Mouse (Mus musculus) spleen, postnatal 14 days (tissue): Measurements from ENCODE around the gene Aldh3b2.
"Not testable (repeated sequence)": the region's sequence is repeated elsewhere in the genome, so short reads cannot be mapped to it uniquely, and the experiment has no call there.

Experiments
- DNase-seq, 2 experiments: peaks; one replicate each; pipeline ENCODE4 v3.0.0; 2021 to 2022; ENCODE audit warnings: low spot score in 2 of 2

Gene Aldh3b2

DNA sequence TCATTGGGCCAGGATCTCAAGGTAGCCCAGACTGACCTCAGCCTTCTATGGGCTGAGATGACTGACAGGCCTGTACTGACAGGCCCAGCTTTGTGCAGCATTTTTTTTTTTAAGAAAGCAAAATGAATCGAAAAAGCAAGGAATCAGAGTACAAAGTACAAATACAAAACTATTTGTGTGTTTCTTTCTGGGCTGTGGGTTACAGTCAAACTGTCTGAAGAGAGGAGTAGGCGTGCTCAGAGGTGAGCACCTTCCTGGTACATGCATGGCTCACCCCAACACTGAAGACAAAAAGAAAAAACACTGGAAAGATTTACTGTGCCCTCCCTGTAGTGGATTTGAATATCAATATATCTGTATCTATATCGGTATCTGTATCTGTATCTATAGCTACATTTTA lies 24.3 kb upstream of the Aldh3b2 start:
- DNase-seq = no peak

DNA sequence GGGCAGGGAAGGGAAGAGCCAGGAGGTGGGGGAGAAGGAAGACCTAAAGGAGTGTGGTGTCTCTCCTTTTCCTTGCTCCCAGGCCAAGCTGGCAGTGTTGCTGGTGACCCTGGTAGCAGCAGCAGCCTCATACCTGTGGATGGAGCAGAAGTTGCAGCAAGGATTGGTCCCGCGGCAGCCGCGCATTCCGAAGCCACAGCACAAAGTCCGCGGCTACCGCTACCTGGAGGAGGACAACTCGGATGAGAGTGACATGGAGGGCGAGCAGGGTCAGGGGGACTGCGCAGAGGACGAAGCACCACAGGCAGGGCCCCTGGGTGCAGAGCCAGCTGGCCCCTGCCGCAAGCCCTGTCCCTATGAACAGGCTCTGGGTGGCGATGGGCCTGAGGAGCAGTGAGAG lies 23.6 kb upstream of the Aldh3b2 start:
- no peak for DNase-seq

DNA sequence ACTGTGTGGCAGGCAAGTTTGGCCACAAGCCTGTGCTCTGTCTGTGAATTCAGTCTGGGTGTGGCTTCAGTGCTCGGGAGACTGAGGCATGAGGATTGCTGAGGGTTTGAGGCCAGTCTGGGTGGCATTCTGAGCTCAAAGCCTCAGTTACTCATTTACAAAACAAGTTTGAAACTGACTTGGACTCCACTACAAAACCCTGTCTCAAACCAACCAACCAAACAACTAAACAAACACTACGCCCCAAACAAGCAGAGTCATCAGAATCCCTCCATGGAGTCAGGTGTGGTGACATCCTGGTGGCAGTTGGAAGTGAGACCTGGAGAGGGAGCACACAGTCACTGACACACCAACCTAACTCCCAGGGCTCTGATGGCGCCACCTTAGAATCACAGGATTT lies 21.8 kb upstream of the Aldh3b2 start:
- DNase-seq = no peak

DNA sequence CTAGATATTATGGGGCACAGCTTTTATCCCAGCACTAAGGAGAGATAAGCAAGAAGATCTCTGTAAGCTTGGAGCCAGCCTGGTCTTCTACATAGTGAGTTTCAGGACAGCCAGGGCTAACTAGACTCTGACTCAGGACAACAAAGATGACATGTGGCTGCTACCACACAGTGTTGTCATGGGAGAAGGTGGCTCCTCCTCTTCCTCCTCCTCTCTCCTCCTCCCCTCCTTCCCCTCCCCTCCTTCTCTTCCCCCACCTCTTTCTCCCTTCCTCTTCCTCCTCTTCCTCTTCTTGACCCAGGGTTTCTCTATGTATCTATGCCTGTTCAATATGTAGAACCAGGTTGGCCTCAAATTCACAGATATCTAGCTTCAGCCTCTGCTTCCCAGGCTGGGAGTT lies 20.7 kb upstream of the Aldh3b2 start:
- no peak for DNase-seq

DNA sequence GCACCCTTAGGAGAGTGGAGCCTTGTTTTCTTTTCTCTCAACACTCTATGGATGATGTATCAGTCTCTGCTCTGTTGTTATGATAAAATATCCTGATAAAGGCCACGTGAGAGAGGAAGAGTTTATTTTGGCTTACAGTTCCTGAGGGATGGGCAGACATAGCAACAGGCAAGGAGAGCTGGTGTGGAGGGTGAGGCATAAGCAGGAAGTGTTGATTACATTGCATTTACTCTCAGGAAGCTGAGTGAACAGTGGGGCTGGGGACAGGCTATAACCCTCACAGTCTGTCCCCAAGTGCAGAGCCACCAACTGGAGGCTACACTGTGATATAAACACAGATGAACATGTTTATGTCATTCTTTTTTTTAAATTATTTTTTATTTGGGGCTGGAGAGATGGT lies 20.0 kb upstream of the Aldh3b2 start:
- no peak for DNase-seq

DNA sequence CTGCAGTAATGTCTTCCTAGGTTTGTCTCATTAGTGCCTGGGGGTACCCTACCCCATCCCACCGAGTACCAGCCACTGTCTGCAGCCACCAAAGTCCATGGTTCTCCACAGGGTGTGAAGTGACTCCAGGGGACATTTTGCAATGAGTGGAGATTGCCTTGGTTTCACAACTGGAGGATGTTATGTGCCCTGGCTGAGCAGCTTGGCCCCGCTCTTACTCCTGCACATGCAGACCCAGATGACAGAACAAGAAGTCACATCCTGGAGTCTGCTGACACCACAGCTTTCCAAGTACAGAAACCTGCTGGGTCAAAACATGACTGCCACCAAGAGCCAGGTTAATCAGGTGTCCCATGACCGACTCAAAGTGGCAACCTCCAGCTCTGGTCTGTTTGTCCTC lies 17.1 kb upstream of the Aldh3b2 start:
- no peak for DNase-seq

DNA sequence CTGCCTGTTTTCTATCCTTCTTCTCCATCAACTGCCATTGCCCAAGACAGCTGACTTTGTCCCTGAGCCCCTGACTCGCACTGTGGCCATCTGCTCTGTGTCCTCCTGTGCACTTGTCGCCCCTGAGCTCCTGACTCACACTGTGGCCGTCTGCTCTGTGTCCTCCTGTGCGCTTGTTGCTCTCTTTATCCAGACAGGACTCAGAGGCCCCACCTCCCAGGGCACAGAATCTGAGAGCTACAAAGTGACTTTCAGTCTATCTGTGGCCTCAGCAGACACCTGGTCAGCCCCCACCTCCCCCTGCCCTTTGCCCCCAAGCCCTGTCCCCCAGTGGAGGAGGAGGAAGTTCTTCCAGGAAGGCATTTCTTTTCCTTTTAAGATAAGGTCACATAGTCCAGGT lies 16.3 kb upstream of the Aldh3b2 start:
- no peak for DNase-seq

DNA sequence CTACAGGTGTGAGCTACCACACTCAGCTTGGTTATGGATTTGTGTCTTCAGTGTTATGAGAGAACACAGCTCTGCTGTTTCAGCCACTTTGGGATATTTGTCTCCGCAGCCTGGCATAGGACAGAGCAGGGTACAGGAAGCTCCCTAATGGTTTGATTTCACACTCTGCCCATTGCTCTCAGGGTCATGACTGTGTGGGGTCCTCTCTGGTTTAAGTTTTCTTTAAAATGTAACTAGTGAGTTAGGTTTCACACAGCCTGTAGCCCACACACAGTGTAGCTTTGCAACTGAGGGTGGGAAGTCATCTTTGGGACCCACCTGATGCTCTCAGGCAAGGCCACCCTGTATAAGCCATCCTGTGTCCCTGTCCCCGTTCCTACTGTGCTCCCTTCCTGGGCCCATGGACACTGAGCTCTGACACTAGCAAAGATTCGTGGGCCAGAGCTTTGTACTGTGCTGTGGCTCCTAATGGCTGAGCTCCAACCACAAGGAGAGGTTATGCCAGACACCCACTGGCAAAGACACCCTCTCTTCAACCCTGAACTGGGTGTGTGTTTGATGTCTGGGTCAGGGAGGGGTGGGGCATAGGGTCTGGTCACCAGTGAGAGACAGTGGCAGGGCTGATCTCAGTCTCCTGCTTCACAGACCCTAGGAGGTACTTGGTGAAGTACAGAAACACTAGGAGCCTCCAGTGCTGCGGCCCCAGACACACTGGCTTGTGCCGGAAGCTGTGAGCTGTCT lies 14.7 kb upstream of the Aldh3b2 start:
- DNase-seq = not testable (repeated sequence)

DNA sequence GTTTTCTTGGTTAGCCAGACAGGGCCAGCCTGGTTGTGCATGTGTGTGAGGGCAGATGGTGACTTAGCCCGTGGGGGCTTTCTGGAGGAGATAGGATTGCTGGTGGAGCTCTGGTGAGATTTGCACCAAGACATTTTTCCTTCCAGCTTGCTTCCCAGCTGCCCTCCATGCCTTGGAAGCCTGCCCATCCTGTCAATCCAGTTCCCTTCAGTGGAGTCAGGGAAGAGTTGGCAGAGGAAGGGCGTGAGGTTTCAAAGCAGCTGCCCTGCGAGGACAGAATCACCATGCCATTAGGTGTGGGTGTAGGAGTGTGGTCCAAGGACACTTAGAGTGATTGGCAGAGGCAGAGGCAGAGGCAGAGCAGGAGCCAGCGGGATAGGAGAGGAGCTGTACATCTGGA lies 13.7 kb upstream of the Aldh3b2 start, which contains the start of gene Aldh3b3:
Gene Aldh3b3, plus strand, starts transcription at position 176 of the 400 bp plus-strand sequence.
- no peak for DNase-seq

DNA sequence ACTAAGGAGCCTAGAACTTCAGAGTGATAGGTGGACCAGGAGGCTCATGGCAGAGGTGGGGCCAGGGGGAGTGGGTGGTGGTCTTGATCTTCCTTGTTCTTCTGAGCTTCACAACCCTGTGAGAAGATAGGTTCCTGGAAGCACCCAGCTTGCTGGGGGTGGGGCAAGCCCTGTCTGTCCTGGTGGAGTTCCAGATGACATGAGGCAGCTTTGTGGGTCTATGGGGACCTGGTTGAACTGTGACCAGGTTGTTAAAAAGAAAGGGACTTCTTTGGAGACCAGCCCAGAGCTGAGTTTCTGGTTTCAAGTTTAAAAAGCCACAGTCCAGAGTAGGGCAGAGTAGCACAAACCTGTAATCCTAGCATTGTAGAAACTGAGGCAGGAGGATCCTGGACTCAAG lies 13.1 kb upstream of the Aldh3b2 start:
- no peak for DNase-seq

DNA sequence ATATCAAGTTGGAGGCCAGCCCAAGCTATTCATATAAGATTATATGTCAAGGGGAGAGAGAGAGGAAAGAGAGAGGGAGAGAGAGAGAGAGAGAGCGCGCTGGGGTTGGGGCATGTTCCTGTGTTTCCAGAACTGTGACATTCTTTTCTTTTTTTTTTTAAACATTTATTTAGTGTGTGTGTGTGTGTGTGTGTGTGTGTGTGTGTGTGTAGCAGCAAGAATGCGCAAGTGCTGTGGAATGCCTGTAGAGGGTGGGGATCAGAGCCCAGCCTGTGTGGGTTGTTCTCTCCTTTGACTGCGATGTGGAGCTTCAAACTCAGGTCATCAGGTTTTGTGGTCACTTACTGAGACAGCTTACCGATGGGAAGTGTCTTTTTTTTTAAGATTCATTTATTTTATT lies 11.9 kb upstream of the Aldh3b2 start:
- no peak for DNase-seq

DNA sequence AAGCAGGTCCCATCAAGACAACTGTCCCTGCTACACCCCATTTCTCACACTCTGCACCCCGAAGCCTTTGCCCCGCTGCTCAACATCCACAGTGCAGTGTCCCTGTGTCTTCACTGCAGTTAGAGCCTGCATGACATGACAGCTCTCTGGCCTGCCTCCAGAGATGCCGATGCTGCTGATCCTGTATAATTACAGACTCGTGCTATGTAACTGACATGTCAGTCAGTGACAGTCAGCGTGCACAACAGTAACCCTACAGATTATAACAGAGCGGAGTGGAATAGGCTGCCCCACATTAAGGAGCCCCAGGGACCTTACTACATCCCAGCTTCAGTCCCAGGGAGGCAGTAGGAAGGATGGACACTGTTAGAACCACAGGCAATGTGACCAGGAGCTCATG lies 10.3 kb upstream of the Aldh3b2 start:
- not testable (repeated sequence) for DNase-seq

DNA sequence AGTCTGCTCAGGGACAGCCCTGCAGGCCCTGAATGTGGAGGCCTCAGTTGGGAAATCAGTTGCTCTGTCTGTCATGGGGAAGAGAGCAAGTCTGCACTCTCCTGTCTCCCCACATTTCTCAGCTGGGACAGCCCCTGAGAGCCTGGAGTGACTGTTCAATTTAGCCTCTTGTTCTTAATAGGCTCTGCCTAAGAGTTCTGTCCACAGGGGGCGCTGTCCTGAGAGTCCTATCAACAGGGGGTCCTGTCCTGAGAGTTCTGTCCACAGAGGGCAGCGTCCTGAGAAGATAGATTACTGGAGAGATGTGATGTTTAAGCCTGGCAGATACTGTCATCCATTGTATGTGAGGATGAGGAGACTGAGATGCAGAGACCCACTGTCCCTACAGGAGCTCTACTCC lies 9.7 kb upstream of the Aldh3b2 start:
- DNase-seq = no peak

DNA sequence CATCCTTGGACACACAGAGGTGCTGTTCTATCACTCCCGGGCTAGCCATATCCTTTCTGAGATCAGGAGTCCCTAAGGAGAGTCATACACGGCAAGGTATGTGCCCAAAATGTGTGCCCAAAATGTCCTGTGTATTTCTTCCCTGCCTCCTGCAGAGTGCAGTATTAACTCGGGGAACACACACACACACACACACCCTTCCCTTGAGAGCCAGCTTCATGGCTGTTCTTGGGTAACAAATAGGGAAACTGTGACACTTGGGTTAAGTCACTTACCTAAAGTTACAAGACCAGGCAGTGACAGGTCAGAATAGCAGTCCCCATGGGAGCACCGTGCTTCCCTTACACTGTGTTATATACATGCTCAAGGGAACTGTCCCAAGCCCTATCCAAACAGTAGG lies 8.1 kb upstream of the Aldh3b2 start:
- no peak for DNase-seq

DNA sequence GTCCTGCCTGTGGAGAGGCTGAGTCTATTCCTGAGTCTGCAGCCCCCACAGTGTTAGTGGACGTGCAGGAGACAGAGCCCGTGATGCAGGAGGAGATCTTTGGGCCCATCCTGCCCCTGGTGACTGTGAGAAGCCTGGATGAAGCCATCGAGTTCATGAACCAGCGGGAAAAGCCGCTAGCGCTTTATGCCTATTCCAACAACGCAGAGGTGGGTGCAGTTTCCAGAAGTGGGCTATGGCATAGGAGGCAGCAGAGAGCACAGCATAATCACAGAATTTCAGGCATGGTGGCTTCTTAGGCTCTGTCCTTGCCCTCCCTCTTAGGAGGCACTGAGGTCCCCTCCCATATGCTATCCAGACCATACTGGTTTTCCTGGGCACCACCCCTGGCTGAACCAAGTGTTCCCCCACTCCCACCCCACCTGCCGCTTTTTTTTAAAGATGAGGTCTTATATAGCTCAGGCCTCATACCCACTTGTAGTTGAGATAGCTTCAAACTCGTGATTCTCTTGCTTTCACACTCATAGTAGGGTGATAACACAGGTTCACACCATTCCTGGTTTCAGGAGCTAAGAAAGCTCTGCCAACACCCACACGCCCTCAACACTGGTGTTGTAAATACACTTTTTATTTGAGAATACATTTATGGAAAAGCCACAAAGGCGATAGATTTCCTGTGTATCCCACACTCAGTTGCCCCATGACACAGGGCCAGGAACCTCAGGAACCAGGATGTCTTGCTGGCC lies 5.6 kb upstream of the Aldh3b2 start:
- no peak for DNase-seq

DNA sequence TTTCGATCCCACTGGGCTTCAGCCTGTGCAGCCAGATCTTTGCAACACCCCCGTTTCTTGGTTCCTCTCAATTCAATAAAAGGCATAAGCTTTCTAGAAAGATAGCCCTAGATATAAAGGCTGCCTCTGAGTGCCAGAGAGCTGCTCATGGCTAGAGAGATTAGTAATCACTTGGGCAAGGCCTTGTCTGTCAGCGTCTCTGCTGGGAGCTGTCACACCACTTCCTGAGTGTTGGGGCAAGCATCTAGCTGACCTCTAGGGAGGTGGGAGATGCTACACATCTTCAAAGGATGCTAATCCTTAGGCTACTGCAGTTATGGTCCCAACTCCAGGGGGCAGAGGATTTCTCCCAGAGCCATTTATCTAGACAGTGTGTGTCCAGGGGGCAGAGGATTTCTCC lies 4.9 kb upstream of the Aldh3b2 start:
- DNase-seq = no peak

DNA sequence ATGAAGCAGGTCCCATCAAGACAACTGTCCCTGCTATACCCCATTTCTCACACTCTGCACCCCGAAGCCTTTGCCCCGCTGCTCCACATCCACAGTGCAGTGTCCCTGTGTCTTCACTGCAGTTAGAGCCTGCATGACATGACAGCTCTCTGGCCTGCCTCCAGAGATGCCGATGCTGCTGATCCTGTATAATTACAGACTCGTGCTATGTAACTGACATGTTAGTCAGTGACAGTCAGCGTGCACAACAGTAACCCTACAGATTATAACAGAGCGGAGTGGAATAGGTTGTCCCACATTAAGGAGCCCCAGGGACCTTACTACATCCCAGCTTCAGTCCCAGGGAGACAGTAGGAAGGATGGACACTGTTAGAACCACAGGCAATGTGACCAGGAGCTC lies 2.5 kb downstream of the Aldh3b2 start:
- DNase-seq = not testable (repeated sequence)

DNA sequence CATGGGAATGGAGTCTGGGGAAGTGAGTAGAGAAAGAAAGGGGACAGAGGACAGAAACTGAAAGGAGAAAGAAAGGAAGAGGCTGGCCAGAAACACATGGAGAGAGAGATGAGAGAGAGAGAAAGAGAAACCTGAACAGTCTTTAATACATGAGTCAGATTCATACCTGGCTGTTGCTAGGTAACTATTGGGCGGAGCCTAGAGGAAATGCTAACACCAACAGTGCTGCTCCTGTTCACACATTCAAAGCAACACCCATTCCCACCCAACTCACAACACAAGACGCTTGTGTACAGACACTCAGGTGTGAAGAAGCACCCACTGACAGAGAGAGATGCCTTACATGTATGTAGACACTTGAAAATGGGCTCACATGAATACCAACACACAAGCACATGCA lies 3.7 kb downstream of the Aldh3b2 start:
- no peak for DNase-seq

DNA sequence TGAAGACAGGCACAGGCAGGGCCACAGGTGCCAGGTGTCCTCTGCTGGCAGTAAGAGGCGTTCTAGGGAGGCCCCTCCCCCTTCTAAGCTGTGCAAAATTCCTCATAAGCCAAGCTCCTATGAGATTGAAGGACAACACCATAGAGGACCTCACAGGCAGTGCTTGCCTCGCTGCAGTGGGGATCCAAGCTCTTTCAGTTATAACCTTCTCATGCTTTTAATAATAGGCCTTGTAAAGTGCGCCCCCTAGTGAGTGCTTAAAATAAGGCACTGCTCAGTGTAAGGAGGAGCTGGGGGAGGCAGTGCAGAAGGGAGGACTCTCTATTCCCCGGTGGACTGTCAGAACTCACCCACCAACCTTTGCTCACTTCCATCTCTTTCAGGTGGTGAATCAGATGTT lies 8.2 kb downstream of the Aldh3b2 start:
- peak; percentile 48 to 76 for DNase-seq

DNA sequence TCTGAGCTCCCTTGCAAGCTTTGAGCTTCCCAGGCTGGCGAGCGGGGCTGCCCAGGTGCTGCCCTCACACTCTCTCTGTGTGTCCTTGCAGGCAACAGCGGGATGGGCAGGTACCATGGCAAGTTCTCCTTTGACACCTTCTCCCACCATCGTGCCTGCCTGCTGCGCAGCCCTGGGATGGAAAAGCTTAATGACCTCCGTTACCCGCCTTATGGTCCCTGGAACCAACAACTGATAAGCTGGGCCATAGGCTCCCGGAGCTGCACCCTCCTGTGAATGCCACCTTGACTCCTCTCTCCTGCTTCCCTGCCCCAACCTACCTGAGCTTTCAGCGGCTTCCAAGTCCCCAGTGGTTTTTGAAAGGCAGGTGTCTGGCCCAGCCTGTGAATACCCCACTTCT lies 8.8 kb downstream of the Aldh3b2 start:
- no peak for DNase-seq

DNA sequence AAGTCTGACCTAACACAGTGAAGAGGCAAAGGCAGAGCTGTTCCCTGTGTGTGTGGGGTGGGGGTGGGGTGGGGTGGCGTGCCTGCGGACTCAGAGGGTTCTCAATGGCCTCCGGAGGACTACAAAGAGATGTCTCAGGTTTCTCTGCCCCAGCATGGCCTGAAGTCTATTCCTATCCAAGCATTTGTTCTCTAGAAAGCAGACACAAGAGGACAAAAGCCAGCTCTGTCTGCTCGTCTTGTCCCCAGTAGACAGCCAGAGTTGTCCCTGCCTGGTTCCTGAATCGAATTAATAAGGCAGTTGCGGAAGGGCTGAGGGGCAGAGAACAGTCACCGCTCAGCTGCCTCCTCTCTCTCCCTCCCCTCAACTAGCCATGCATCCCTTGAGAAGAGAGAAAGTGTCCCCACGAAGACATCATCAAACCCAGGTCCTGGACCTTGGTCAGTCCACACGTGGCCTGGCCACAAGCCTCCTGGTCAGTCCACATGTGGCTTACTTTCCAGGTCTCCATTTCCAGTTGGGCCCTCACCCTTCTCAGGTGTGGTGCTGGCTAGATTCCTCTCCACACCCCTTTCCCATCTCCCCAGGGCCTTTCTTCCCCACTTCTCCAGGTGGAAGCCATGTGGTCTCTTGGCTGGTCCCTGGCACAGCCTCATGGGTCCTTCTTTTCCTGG lies 11.5 kb downstream of the Aldh3b2 start:
- no peak for DNase-seq

DNA sequence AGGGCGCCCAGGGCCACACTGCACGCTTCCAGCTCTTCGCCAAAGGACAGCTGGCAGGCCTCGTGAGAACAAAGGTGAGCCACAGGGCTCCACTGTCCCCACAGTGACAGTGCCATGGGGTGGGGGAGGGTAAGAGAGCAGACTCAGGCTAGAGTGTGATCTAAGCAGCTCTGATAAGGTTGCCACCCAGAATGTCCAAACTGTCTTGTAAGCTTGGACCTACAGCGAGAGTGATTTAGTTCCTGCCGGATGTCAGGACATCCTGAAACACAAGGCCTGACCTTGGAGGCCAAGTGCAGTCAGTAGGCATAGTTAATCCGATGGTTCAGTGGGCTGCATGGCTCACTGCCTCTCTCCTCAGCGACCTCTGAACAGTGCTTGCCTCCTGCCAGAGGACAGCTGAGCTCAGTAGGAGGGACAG lies 13.1 kb downstream of the Aldh3b2 start:
- no peak for DNase-seq

DNA sequence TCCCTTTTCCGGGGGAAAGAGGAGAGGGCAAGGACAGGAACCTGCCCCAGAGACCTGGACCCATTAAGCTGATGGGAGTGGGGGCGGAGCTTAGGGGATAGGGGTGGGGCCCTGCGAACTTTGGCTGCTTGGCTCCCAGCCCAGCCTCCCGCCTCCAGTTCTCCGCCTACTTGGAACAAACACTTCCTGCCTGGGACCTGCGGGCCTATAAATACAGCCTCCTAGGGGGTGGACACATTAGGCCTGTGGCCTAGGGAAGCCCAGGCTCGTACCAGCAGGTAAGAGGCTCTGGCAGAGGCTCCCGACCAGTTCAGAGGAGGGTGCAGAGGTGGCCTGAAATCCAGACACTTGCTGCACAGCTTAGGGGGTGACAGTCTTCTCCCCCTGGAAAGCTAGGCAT lies 14.2 kb downstream of the Aldh3b2 start, which contains the start of gene Acy3:
Gene Acy3, plus strand, starts transcription at position 237 of the 400 bp plus-strand sequence.
- peak in 1 of 2 experiments; percentile 34 for DNase-seq
